Mouse (Mus musculus) embryo, embryonic 10 days (tissue): ENCODE measurements around the gene Smpd2.

Experiments used
- DNase-seq: peaks from one replicate; pipeline ENCODE4 v3.0.0-alpha.2; 2015; ENCODE audit warnings: low spot score

Smpd2 gene

GRCm38 (mm10) chr10:41486506-41487170 is 3.5 kb downstream of the Smpd2 start:
- no peak for DNase-seq

DNA sequence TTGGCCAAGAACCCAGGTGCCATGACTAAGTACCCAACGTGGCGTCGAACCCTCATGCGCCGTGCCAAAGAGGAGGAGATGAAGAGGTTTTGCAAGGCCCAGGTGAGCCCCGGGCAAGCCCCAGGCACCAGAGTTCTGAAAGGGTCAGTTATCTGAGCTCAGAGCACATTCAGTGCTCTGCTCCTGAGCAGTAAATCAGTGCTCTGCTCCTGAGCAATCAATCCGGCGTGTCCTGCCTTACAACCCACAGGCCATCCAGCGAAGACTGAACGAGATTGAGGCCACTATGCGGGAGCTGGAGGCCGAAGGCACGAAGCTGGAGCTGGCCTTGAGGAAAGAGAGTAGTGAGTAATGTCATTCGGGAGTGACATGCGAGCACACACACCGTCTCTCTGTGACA is 4.4 kb downstream of the Smpd2 start:
- no peak for DNase-seq

DNA sequence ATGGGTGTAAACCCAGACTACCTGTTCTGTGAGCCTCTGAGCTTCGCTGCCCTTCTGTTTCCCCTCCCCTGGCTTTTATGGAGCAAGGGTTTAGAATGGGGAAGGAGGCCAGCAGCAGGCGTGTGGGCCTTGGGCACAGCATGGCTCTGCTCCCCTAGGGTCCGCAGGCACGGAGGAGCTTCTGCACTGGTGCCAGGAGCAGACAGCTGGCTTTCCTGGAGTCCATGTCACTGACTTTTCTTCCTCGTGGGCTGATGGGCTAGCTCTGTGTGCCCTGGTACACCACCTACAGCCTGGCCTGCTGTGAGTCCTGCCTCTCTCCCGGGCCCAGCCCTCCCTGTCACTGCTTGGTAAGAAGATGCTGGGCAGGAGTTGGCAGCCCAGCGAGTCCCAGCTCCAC is 7.7 kb downstream of the Smpd2 start:
- no peak for DNase-seq

GRCm38 (mm10) chr10:41480938-41481880 is 9.0 kb downstream of the Smpd2 start:
- no peak for DNase-seq

- DNase-seq: no peak
These were observed 10.2 kb downstream of the Smpd2 start for GRCm38 (mm10) chr10:41479961-41480360.

DNA sequence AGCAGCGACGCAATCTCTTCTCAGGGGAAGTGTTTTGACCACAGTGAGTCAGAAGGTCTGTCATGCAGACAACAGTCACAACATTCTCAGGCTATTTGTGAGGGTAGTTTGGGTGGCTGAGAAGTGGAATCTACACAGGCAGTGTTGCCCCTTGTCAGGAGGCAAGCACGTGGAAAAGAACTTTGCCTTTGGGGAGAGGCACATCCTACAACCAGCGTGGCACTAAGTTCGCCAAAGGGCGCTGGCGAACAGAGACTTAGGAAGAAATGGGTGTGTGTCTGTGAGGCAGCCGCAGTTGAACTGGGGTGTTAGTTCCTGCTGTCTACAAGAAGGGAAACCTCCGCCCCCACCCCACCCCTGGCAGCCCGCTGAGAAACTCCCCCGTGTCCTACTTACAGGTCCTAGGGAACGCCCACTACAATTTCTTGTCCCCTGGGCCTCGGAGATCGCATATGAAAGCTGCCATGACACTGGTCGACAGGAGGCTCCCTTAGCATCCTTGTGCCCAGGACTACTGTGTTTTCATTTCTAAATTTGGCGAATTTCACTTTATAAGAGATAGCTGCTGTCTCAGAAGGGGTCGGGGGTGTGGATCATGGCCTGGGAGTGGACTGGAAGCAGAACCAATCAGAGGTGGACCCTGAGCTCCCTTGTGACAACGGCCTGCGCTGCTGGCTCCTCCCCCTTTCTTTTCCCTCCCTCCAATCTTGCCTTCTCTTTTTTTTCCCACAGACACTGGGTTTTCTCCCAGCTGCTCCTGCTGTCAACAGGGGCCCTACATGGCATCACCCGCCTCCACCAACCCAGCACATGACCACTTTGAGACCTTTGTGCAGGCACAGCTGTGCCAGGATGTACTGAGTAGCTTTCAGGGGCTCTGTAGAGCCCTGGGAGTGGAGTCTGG is 12.6 kb downstream of the Smpd2 start:
- peak; percentile 87 for DNase-seq

DNA sequence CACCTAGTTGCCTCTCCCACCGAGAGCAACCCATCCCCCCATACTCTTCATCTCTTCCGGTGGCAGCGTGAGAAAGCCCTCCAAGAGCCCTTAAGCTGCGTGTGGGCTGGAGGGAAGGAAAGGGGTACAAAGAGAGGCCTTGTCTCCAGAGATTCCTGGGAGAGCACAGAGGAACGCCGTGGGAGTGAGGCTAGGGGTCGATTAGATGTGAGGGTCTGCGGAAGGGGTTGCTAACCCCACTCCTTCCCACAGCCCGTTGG is 13.2 kb downstream of the Smpd2 start:
- peak; percentile 78 for DNase-seq

DNA sequence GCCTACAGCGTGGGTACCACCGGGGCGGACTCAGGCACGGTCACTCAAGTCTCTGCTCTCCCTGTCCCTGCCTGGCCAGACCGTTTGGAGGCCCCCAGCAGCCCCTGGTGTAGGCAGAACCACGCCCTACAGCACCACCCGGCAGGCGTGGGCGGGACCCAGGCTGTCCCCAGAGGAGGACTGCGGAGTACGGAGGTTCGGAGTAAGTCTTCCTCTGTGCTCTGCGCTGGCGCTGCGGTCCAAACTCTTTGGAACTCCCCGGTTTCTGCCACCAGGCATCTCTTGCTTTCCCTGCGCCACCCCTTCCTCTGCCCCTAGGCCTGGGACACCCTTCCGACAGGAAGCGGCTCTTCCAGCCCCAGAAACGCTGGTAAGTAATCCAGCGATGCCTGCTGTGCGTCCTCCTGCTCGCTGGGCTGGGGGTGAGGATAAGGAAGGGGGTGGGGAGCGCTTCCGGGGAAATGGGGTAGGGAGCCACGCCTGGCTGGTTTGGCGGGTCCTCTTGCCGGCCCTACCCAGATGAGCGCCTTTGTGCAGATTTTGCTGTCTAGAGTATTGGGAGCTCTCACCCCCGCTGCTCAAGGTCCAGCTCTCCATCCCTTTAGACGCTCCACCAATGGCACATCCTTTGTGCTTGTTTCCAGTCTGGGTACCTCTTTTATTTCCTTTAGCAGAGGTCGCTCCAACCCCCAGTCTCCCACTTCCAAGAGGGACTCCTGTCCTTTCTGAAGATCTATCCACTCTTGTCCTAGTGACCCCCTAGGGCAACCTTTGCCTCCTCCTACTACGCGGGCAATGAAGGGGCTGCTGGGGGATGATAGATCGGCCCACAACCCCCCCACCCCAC is 13.8 kb downstream of the Smpd2 start, which contains the start of gene Mical1:
TSS of gene Mical1 (plus strand) at position 144 of the 847 bp plus-strand sequence.
- peak; percentile 77 for DNase-seq

- DNase-seq: no peak
These were observed 15.2 kb downstream of the Smpd2 start for GRCm38 (mm10) chr10:41474981-41475391.

DNA sequence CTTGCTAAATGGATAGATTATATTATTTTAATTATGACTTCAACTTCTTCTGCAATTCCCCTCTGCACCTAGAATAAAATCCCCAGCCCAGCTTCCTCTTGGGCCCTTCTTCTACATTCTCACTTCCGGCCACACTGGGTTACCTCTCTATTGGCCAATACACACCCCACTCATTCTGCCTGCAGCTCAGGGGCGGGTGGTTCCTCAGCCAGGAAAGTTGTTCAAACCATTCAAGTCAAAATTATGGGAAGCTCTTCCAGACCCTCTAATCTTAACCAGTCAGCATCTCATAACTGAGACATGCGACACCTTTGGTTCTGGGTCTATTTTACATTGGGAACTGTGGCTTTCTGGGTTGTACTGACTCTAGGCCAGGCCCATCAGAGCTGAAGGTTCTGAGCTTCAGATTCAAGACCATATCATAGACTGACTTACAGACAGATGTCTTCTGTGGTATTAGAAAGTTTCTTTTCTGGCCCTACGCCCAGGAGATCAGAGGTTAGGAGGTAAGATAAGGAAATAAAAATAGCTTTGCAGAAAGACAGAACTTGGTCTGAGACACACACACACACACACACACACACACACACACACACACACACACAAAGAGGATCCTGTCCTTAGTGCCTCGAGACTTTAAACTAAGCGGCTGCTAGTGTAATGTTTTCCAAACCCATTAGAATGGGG is 16.2 kb downstream of the Smpd2 start:
- DNase-seq: no peak

- DNase-seq: no peak
These were observed 17.1 kb downstream of the Smpd2 start for GRCm38 (mm10) chr10:41472962-41473481.

GRCm38 (mm10) chr10:41472534-41472933 is 17.6 kb downstream of the Smpd2 start:
- no peak for DNase-seq

GRCm38 (mm10) chr10:41470693-41471092 is 19.5 kb downstream of the Smpd2 start:
- DNase-seq: no peak

DNA sequence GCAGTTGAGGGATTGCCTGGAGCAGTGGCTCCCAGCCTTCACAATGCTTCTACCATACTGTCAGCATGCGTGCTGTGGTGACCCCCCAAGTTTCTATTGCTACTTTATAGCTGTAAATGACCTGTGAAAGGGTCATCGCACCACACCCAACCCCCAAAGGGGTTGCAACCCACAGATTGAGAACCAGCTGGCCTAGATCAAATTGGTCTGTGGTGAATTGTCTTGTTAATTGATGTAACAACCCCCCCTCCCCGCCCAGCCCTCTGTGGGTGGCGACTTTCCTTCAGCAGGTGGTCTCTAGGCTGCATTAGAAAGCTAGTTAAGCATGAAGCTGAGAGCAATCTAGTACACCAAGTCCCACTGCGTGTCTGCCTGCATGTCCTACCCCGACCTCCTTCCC is 22.8 kb downstream of the Smpd2 start:
- no peak for DNase-seq

DNA sequence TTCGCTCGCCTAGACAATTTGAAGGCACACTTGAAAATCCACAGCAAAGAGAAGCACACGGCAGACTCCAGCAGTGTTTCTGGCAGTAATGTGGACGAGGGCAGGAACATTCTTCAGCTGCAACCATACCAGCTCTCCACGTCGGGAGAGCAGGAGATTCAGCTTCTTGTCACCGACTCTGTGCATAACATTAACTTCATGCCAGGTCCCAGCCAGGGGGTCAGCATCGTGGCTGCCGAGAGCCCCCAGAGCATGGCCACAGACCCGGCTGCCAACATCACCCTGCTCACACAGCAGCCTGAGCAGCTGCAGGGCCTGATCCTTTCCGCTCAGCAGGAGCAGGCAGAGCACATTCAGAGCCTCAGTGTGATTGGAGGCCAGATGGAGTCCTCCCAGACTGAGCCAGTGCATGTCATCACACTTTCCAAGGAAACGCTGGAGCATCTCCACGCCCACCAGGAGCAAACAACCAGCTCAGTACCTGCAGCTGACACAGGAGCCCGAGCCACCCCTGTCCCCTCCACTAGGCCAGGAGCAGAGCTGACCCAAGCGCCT is 25.7 kb downstream of the Smpd2 start:
- DNase-seq: no peak

GRCm38 (mm10) chr10:41461057-41461722 is 29.0 kb downstream of the Smpd2 start:
- no peak for DNase-seq

DNA sequence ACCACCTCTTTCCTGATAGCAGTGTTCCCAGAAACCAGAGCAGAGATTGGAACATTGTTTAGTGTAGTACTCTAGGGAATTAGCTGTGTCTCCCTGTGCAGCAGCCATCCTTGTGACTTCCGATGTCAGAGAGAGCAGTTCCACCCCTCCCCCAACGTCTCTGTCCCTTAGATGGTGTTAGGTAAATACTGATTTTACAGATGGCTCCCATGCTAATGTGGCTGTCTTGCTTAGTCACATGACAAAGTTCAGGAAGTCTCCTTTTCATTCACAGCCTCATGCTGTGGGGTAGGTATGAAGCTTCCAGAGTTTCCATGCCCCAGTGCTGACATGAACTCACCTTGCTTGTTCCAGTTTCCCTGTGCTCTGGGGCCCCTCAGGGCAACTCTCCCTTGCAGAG is 29.7 kb downstream of the Smpd2 start:
- DNase-seq: no peak

GRCm38 (mm10) chr10:41459990-41460389 is 30.2 kb downstream of the Smpd2 start:
- no peak for DNase-seq

DNA sequence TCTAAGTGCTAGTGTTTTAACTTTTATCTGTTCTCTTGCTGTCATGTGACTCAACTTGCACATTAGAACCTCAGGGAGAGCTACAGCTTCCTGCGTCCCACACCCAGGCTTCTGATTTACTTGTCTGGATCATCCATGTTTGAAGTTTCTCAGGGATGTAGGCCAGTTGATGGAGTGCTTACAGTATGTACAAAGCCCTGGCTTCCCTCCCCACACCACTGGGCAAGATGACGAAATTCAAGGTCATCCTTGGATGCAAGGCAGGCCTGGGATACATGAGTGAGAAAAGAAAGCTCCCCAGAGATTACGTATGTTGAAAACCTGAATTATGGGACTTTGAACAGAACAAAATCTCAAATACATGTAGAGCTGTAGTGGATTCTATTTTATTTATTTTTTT is 37.4 kb downstream of the Smpd2 start:
- no peak for DNase-seq

DNA sequence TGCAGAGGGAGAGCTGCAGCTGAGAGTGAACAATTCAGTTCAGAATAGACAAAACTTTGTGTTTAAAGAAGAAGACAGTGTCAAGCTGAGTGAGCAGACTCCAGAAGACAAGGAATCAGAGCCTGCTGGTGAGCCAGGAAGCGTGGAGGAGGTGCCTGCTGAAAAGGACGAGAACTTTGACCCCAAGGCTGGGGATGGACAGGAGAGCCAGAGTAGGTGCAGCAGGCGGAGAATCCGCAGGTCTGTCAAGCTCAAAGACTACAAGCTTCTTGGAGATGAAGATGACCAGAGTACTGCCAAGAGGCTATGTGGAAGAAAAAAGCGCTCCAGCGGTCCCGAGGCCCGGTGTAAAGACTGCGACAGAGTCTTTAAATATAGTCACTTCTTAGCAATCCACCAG is 38.5 kb downstream of the Smpd2 start:
- DNase-seq: no peak
